Mouse (Mus musculus) heart, adult 9 months (tissue): ENCODE data around the gene Cep70.

Source experiments
- DNase-seq, 2 experiments: peaks; one replicate each; pipeline ENCODE4 v3.0.0; 2022; ENCODE audit warnings: low spot score in 2 of 2

Cep70 gene

DNA sequence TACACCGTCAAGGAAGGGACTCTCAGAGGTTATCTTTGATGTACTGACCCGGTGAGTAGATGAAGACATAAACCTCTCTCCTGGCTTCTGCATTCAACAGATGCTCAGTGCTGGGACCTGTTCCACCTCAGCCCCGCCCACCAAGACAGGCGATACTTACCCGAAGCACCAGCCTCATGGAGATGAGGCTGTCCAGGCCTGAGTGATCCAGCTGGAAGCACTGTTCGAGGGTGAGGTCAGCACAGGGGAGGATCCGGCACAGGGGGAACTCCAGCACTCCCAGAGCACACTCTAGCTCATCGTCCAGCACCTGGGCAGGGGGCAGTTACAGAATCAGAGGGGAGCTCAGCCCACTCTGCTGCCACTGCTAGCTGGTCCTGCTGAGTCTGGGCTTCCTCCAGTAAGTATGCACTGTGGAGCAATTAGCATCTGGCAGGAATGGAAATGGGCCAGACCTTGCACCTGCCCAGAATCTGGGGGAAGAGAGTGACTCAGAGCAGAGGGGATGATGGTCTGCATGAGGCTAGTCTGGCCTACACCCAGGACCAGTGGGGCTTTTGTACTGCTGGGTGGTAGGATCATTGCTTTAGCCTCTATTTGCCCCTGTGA is 76.3 kb downstream of the Cep70 start:
- DNase-seq: no peak

DNA sequence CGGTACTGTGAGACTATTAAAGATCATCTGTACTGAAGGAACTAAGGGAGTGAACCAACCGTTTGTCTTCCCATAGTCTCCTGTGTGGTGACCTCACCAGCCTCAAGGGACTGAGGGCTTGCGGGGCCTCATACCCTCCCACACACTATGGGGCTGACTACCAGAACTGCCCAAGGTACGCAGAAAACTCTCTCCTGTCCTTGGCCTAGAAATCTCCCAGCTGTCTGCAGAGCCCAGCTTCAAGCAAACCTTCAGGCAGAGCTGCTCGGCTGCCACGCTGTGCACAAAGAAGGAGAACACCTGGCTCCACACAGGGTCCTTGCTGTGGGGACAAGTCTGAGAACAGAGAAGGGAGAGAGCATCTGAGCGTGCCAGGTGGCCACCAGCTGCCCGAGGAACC is 76.8 kb downstream of the Cep70 start:
- DNase-seq: no peak

DNA sequence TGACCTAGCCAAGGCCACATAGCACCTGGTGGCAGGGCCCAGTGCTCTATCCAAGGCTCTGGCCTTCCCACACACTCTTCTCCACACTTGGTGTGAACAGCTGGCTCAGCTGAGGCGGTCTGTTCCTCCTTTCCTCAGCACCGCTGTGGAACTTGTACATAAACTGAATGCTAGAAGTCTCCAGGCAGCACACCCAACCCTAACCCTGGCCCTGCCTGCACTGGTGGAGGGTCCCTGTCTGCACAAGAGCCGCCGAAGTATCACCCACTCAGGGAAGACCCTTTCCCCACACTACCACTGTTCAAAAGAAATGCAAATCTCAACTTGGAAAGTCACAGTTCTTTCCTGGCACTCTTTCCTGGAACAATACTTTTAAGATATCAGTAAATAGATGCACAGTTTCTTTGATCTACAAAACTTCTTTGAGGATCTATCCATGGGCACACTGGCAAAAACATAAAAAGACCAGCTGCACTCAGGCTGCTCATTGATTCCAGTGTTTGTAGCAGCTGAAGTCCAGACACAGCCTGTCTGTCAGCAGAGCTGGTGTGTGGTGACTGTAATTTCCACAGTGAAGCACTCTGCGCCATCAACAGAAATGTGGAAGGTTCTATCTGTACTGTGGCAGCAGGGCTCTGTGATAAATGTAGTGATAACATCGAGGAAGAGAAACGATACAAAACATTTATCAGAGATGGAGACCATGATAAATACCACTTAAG is 82.2 kb downstream of the Cep70 start:
- DNase-seq: no peak

DNA sequence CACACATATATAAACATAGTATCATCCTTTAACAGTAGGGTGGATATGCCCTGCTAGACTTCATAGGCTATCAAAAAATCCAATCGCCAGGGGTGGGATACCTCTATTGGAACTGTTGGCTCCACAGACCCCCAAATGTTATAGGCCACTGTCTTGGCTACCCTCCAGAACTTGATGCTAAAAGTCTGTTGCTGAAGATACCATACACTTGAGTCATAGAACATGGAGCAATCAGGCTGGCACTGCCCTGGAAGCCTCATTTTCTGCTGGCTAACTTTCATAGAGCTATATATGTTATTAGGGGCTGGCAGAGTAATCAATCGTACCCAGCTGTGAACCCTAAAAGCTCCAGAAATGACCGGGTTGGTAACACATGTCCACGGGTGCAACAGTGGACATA is 82.8 kb downstream of the Cep70 start:
- no peak for DNase-seq

DNA sequence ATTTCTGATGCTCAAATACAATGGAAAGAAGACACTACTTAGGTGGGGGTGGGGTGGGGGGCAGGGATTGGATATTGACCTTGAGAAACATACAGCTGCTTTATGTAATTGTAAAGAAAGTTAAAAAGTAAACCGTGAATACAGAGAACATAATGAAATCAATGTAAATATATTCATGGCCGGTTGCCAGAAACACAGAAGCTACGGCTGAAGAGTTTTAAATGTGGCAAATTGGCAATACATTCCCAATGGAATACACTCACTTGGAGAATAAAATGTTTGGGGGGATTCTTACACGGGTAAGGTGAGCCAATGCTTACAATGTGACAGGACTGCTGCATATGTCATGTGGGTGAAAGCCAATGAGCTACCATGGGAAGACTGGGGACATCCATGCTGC is 83.7 kb downstream of the Cep70 start:
- DNase-seq: no peak

DNA sequence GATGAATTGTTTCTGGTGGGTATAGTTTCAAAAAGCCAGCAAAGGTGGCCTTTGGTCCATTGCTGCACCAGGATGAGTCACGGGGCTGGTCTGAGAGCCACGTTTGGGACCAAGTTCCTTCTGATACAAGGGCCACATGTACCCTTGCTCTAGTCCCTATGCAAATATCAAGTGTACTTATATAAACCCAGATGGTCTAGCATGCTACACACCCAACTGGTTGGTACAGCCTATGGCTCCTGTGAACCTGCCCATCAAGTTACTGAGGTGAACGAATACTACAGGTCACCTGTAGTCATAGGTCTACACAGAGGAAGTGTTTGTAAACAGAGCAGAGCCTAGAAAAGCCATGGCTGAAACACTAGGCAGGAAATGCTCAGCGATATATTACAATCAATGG is 93.4 kb downstream of the Cep70 start:
- DNase-seq: no peak

DNA sequence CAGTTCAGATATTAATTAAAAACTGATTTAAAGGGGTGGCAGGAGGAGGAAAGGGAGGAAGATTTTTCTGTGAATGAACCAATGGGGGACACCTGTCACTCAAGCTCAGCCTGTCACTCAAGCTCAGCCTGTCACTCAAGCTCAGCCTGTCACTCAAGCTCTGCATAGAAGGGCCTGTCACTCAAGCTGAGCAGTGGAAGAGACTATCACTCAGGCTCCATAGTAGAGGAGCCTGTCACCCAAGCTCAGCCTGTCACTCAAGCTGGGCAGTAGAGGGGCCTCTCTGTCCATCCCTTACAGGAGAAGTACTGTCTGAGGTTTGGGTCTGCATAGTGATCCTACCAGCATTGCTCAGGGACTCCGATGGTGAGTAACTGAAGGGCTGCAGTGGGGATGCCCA is 95.1 kb downstream of the Cep70 start:
- no peak for DNase-seq

DNA sequence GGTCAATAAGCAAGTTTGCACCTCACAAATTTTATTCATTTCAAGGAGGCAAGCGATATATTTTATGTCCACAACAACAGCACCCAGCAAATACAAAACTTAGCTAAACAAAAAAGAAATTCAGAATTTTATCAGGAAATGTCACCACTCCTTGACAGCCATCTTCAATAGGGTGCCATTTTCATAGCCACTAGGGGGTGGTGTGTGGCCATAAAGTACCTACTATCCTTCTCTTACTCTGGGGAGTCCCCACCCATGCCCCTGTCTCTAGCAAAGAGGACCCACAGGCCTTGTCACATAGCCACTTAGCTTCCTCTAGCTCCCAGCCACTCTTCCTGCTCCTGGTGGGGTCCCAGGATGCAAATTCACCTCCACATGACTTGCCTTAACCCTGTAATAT is 96.0 kb downstream of the Cep70 start:
- no peak for DNase-seq

DNA sequence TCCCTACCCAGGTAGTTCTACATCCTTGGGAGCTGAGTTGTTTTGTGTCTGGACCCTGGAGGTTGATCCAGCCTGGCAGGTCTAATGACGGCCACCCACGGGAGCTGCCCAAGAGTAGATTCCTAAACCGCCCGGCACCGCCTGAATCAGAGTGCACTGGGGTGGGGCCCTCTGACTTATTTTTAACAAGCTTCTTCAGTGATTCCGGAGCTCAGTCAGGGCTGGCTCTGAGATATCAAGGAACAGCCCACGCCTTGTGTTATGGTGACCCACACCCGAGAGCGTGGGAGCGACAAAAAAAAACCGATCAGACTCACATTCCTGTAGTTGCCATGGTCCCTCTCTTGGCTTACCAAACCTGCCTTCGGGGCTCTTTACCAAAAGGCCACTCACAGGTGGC is 97.0 kb downstream of the Cep70 start:
- DNase-seq: no peak

DNA sequence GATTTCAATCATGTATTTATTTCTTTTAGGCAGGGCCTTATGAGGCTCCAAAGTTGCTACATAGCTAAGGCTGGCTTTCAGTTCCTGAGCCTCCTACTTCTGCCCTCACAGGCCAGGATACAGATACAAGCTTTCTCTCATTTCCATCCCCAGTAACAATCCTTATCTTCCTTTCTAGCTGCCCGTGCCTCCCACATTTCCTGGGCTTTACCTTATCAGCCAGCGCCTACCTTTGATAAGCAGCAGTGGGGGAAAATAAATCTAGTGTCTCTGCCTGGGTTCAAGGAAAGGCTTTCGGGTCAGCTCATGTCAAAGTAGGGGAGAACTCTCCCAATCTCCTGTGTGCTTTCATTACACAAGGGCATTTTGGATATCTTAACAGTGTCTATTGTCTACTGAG is 98.4 kb downstream of the Cep70 start:
- no peak for DNase-seq

DNA sequence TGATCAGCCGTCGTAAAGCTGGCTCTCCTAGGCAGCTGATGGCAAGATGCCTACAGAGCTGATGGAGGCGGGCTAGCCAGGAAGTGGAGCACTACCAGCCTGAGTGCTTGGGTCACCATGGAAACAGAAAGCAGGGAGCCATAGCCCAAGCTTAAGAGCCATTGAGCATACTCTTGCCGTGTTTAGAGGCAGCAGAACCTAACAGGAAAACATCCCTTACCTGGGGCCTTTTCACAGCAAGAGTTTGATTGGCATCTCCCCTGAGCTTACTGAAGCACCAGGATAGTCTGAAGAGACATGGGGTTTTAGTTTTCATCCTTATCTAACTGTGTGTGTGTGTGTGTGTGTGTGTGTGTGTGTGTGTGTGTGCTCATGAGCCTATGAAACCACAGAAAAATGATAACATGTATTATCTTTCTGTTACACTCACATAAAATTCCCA is 102.2 kb downstream of the Cep70 start:
- no peak for DNase-seq
